Mouse (Mus musculus): ENCODE measurements around the gene Il9.

Il9 gene

DNA sequence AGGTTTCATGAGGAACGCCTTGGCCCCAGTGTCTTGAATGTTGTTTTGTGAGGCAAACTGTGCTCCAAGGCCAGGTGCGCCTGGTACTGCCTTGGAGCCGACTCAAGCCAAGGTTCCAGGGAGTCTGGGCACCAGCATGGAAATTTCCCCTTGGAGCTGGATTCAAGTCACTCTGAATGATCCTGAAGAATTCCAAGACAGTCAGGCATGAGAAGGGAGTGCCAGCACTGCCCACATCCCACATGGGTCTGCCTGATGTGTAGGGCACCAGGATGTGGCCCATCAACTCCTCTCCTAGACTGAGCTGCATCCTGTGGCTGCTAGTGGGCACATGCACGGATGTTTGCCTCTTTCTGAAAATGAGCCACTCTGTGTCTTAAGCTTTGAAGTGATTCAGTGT lies 13.5 kb downstream of the Il9 start:
- DNase-seq, result no peak

DNA sequence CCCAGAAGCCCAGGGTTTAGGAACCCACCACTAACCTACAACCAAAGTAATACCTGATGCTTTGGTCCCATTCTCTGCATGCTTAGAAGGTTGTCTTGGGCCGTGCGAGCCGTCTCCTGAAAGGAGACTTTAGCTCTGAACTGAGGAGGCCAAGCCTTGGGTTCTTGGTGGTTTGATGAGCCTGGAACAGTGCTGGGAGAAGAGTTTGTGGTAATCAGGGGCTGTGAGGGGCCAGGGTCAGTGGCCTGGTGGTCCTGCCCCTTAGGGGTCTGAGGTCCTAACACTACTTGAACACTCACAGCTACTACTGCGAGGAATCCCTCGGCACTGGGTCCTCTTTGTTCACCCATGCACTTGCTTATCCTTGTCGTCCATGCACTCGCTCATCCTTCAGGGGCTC lies 14.3 kb downstream of the Il9 start:
- no peak for DNase-seq

DNA sequence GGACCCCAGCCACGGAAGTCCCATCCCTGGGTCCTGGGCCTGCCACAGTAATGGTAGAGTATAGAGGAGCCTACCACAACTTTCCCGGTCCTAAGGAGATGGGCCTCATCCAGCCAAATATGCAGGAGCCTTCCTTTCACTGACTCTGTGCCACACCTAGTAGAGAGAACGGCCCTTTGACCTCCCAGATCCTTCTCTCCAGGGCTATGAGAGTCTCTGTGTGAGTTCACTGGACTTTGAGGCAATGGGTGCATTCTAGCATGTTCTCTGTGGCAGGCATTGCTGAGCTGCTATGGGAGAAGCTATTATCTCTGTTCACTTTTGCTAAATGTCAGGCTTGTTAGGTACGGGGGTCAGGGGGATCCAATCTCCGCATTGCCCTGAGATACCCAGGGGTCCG lies 18.3 kb downstream of the Il9 start:
- no peak for DNase-seq

- DNase-seq, result no peak
Measured at GRCm38 (mm10) chr13:56463261-56463660, 18.8 kb downstream of the Il9 start.

GRCm38 (mm10) chr13:56462791-56463190 lies 19.3 kb downstream of the Il9 start:
- DNase-seq, result no peak

DNA sequence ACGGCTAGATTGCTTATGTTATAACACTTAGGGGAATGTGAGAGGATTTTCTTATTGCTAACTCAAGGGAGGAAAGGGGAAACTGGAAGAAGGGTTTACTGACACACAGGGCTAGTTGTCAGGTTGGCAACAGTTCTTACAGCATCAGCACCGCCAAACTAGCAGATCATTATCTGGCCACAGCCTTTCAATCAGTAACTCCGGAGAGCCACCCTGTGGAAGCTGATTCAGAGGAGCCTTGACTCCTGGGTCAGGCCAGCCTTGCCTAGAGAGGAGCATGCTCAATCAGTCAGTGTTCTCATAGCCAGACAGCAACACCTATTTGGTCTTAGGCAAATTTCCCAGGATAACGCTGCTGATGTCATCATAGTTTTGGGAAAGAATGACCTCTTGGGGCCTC lies 20.6 kb downstream of the Il9 start:
- no peak for DNase-seq

DNA sequence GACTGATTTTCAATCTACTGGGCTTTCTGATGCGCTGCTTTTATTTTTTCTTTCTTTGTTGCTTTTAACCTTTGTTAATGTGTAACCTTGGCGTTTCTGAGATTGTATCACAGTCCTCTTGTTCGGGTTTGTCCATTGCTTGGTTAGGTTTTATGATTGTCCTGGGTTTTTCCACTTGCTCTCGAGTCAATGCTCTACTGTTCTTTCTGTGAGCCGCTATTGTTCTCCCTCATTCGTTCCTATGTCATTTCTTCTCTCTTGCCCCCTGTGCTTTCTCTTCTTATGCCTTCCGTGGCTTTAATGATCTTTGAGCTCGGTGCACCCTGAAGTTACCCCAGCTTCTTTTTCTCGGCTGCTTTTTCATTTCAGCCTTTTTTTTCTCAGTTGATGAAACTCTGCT lies 24.0 kb downstream of the Il9 start:
- no peak for DNase-seq

DNA sequence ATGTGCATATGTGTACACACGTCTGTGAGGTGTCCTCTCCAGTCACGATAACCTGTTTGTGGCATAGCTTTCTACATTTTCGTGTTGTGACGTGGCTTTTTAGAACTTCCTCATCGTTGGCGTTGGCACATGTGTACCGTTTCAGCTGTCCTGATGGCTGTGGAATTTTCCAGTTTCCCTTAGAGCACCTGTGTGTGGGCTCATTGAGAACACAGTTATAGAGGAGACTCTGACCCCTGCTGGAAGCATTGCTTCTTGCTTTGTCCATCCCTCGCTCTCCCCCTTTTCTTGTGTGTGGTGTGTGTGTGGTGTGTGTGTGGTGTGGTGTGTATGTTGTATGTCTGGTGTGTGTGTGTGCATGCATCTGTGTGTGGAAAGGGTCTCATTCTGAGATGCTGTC lies 32.0 kb downstream of the Il9 start:
- DNase-seq, result no peak

- DNase-seq, result no peak
Measured at GRCm38 (mm10) chr13:56449239-56450030, 32.6 kb downstream of the Il9 start.

- DNase-seq, result no peak
Measured at GRCm38 (mm10) chr13:56444996-56445395, 37.0 kb downstream of the Il9 start.

GRCm38 (mm10) chr13:56444112-56444511 lies 37.9 kb downstream of the Il9 start:
- DNase-seq, result no peak

GRCm38 (mm10) chr13:56443411-56443810 lies 38.6 kb downstream of the Il9 start:
- DNase-seq, result no peak

DNA sequence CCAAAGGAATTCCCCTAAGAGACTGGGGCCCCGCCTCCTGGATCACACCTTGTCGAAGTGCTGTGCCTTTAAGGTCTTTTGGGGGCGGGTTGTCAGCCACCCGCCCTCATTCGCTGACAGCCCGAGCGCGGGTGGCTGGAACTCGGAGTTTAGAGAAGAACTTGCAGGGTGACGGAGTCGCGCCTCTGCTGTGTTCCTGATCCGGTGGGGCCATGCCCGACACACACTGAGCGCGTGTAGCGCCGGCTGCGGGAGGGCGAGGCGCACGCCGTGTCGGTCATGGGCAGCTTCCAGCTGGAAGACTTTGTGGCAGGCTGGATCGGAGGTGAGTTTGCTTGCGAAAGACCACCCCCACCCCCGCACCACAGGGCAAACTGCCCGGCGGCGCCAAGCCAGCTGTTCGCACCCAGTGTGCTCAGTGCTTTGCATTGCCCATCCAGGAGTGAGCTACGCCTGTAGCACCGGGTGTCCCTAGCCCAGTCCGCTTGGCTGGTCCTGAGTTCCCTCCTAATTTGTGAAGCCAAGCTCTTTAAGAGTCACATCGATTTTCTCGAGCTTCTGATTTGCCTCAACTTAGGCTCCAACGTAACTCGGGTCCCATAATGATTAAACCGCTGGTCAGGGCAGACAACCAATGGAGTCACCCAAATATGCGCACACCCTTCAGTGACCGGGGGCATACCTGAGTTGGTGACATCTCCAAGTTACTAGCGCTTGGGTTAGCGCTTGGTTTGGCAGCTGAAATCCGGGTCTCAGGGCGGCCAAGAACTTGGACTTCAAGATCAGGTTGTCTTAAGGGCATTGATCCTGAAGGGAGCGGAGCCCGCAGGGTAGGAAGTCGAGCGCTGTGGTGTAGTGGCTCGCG lies 43.6 kb downstream of the Il9 start, which contains the start of gene Slc25a48:
Slc25a48 (plus strand) TSS at position 145 of the 865 bp plus-strand sequence.
- DNase-seq, result peak; percentile 43

- DNase-seq, result no peak
Measured at GRCm38 (mm10) chr13:56435615-56436287, 46.3 kb downstream of the Il9 start.

- peak; percentile 37 for DNase-seq
Measured at GRCm38 (mm10) chr13:56434311-56434751, 47.7 kb downstream of the Il9 start.

- peak; percentile 63 for DNase-seq
Measured at GRCm38 (mm10) chr13:56433466-56433865, 48.6 kb downstream of the Il9 start.

- DNase-seq, result no peak
Measured at GRCm38 (mm10) chr13:56432496-56432895, 49.5 kb downstream of the Il9 start.
